ENCODE assay signal across 18 mouse cellular contexts in genomic region chr15:79905211-79905610, GRCm38 (mm10).
"Had no signal": no experiment of that assay in that cellular context is flagged by ENCODE, and none has a peak within 500 bp of the region (broad histone marks: within the 10 kb centered on the region; RNA-seq: fewer than 3 reads in every experiment).

No protein-coding gene starts in this region.

- H3K27me3 ChIP-seq: midbrain, embryonic 12.5 days; midbrain, embryonic 15.5 days; neural tube, embryonic 15.5 days; stomach, embryonic 15.5 days had no signal

- H3K36me3 ChIP-seq: limb, embryonic 15.5 days; midbrain, embryonic 12.5 days; midbrain, embryonic 15.5 days; neural tube, embryonic 12.5 days; neural tube, embryonic 15.5 days; stomach, embryonic 15.5 days had no signal

- H3K27ac ChIP-seq: kidney, embryonic 15.5 days; limb, embryonic 12.5 days; limb, embryonic 15.5 days; liver, embryonic 14.5 days; macrophage; midbrain, embryonic 12.5 days; midbrain, embryonic 15.5 days; neural tube, embryonic 12.5 days; neural tube, embryonic 15.5 days; stomach, embryonic 15.5 days had no signal

- H3K4me3 ChIP-seq: kidney, embryonic 15.5 days; limb, embryonic 12.5 days; limb, embryonic 15.5 days; midbrain, embryonic 12.5 days; midbrain, embryonic 15.5 days; neural tube, embryonic 12.5 days; neural tube, embryonic 15.5 days; stomach, embryonic 15.5 days had no signal

- H3K4me1 ChIP-seq: kidney, embryonic 15.5 days; limb, embryonic 12.5 days; midbrain, embryonic 12.5 days; midbrain, embryonic 15.5 days; neural tube, embryonic 12.5 days; neural tube, embryonic 15.5 days; stomach, embryonic 15.5 days had no signal

- DNase-seq: kidney, adult 8-10 months; kidney, postnatal 10 days; kidney, postnatal 36 days; left cerebral cortex, postnatal 4 days; liver, postnatal 0 days; lung, embryonic 14.5 days; right cerebral cortex, postnatal 25 days; thymus, postnatal 25 days had no signal
